Mouse (Mus musculus) thymus, adult 2 months (tissue): Measurements from ENCODE around the gene Tbx10.

Source experiments
- CTCF ChIP-seq: fragments of 200-500 bp; IDR thresholded peaks from 2 replicates; pipeline ENCODE4 v1.5.1; 2012; ENCODE audit warnings: mild to moderate bottlenecking, control low read depth, low read length, moderate library complexity, borderline replicate concordance; ENCODE audit not compliant: control insufficient read depth, poor library complexity, insufficient read depth; ENCODE audit errors: extremely low read depth
- POLR2A ChIP-seq: fragments of 200-500 bp; IDR thresholded peaks from 2 replicates; pipeline ENCODE4 v1.6.1; 2012; ENCODE audit warnings: mild to moderate bottlenecking, low read length, control low read depth, moderate library complexity; ENCODE audit not compliant: control insufficient read depth, poor library complexity, insufficient read depth; ENCODE audit errors: extremely low read depth

DNA sequence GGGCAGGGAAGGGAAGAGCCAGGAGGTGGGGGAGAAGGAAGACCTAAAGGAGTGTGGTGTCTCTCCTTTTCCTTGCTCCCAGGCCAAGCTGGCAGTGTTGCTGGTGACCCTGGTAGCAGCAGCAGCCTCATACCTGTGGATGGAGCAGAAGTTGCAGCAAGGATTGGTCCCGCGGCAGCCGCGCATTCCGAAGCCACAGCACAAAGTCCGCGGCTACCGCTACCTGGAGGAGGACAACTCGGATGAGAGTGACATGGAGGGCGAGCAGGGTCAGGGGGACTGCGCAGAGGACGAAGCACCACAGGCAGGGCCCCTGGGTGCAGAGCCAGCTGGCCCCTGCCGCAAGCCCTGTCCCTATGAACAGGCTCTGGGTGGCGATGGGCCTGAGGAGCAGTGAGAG is 44.0 kb upstream of the Tbx10 start:
- TF ChIP-seq POLR2A (no peak), CTCF (no peak)
